Mouse (Mus musculus) heart, postnatal 0 days (tissue): ENCODE data around the gene Tbc1d21.

Experiments
- CTCF ChIP-seq: IDR thresholded peaks from 2 replicates; pipeline ENCODE4 v1.5.1; 2016; ENCODE audit warnings: antibody characterized with exemption, control low read depth, low read depth
- EP300 ChIP-seq: IDR thresholded peaks from 2 replicates; pipeline ENCODE4 v1.6.1; 2016; ENCODE audit warnings: antibody characterized with exemption, low read depth

DNA sequence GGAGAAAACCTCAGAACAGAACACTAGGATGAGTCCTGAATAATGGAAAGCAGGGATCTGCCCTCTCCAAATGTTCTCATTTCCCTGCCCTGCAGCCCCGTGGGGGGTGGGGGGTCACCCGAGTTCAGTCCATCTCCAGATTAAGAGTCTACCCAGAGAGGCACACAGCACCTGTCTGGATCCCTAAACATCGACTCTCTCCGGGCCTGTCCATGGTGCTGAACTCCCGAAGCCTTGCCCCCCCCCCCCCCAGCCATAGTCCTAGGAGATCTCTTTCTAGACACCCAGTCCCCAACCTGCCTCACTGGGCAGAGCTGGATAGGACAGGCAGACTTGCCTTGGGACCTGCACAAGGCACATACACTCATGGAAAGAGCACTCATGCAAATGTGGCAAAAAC, 29.4 kb upstream of the Tbc1d21 start:
- TF ChIP-seq EP300 (no peak), CTCF (no peak)
